Mouse (Mus musculus) liver, embryonic 13.5 days (tissue): ENCODE results near the gene Sertad2. TPM values are rescaled to one million over a fixed set of nuclear protein-coding genes. Genes with fewer than 3 reads are reported as not detected.
A peak's percentile ranks its signal among the peaks of the same experiment; 100 is the strongest.

Source experiments
- ATAC-seq: fragments of 200-750 bp; cut with Nextera tagmentation; 2 replicates; pipeline ENCODE4 v1.8.0; 2017; ENCODE audit warnings: low read depth, mild to moderate bottlenecking, moderate number of reproducible peaks, moderate library complexity
- DNase-seq: peaks from one replicate; pipeline ENCODE4 v3.0.0; 2022
- H3K27ac ChIP-seq: fragments of 300-500 bp; sonication (generic); 2 replicates; pipeline ENCODE4 v1.5.1; 2015; ENCODE audit warnings: moderate library complexity, mild to moderate bottlenecking, inconsistent platforms
- H3K27me3 ChIP-seq: fragments of 300-500 bp; sonication (generic); 2 replicates; pipeline ENCODE4 v1.6.1; 2015; ENCODE audit warnings: mild to moderate bottlenecking, inconsistent platforms
- H3K36me3 ChIP-seq: fragments of 300-500 bp; sonication (generic); 2 replicates; pipeline ENCODE4 v1.6.1; 2015; ENCODE audit warnings: mild to moderate bottlenecking, inconsistent platforms
- H3K4me1 ChIP-seq: fragments of 300-500 bp; sonication (generic); replicated peaks from 2 replicates; pipeline ENCODE4 v1.6.1; 2015; ENCODE audit warnings: inconsistent platforms
- H3K4me2 ChIP-seq: fragments of 300-500 bp; sonication (generic); 2 replicates; pipeline ENCODE4 v1.6.1; 2015; ENCODE audit warnings: inconsistent platforms, mild to moderate bottlenecking, moderate library complexity
- H3K4me3 ChIP-seq: fragments of 300-500 bp; sonication (generic); replicated peaks from 2 replicates; pipeline ENCODE4 v1.5.1; 2015; ENCODE audit warnings: mild to moderate bottlenecking, inconsistent platforms
- H3K9ac ChIP-seq: fragments of 300-500 bp; sonication (generic); 2 replicates; pipeline ENCODE4 v1.6.1; 2015; ENCODE audit warnings: mild to moderate bottlenecking, inconsistent platforms
- H3K9me3 ChIP-seq: fragments of 300-500 bp; sonication (generic); replicated peaks from 2 replicates; pipeline ENCODE4 v1.6.1; 2016; ENCODE audit warnings: inconsistent platforms
- WGBS: fragments of 180-500 bp; shearing (Covaris S2); methylation state at CpG from one replicate; pipeline ENCODE4 v1.1.7; 2015; ENCODE audit not compliant: insufficient replicate concordance; 5-methylcytosine and 5-hydroxymethylcytosine counted together
- polyA plus RNA-seq: library from polyadenylated mRNA; unstranded; fragments of >200 nt; fragmentation: Nextera tagmentation; extraction: Ambion mirVana; gene quantifications from 2 replicates; pipeline ENCODE4 v1.2.1, GENCODE M21; 2015

Sertad2 gene
- polyA plus RNA-seq, 1 experiment from 2014 or later = 37.4 TPM

GRCm38 (mm10) chr11:20664878-20665277 lies 121.8 kb downstream of the Sertad2 start:
- no peak for ATAC-seq
- 71% methylated on average over 9 of the region's 9 CpGs for WGBS
- Histone ChIP-seq H3K36me3 (no peaks in the 10 kb centered on the region), H3K27ac (no peak overlapping the region), H3K27me3 (no peaks in the 10 kb centered on the region), H3K4me3 (no peak overlapping the region), H3K9ac (no peak overlapping the region), H3K9me3 (no peaks in the 10 kb centered on the region), H3K4me1 (peaks cover 8% of the 10 kb centered on the region), H3K4me2 (no peak overlapping the region)
- DNase-seq = no peak

DNA sequence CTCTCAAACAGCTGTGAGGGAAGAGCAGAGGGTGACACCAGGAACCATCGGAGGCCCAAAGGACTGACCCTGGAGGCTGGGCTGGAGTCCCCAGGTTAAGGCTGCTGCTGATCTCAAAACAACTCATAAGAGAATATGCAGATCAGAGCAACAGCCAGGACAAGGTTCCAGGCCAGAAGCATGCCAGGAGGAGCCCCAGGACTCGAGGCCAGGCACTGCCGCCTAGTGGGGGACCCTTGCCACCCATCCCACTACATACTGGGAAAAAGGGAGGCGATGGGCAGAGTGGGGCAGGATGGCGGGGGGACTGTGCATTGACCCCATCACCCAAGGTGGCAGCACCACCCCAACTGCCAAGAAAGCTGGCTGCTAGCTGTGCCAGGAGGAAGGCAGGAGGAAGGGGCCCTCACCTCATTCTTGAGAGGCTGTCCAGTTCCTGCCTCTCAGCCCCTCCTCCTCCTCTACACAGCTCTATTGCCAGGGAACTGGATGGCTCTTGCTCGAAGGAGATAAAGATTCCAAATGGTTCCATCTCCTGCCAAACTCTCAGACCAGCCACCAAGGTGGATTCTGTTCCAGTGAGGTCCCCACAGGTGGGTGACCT lies 128.8 kb downstream of the Sertad2 start:
- DNase-seq (no peak), ATAC-seq (peak; percentile 34; the same call in 1 of the 2 replicates)
- WGBS = 43% methylated on average over 6 of the region's 6 CpGs

GRCm38 (mm10) chr11:20672513-20672912 lies 129.5 kb downstream of the Sertad2 start:
- WGBS = 59% methylated on average over 6 of the region's 6 CpGs
- no peak overlapping the region for H3K4me2 ChIP-seq
- no peak for ATAC-seq
- H3K9ac ChIP-seq = no peak overlapping the region
- no peak for DNase-seq
- H3K36me3 ChIP-seq = no peaks in the 10 kb centered on the region
- H3K27me3 ChIP-seq = no peaks in the 10 kb centered on the region
- no peak overlapping the region for H3K27ac ChIP-seq
- no peak overlapping the region for H3K4me3 ChIP-seq
- H3K9me3 ChIP-seq = no peaks in the 10 kb centered on the region
- no peaks in the 10 kb centered on the region for H3K4me1 ChIP-seq

More for the DNA sequence above, 128.8 kb downstream of the Sertad2 start:
- H3K4me1 ChIP-seq = no peaks in the 10 kb centered on the region
- no peaks in the 10 kb centered on the region for H3K36me3 ChIP-seq
- no peak overlapping the region for H3K9ac ChIP-seq
- no peaks in the 10 kb centered on the region for H3K9me3 ChIP-seq
- no peak overlapping the region for H3K4me3 ChIP-seq
- H3K27ac ChIP-seq = no peak overlapping the region
- no peaks in the 10 kb centered on the region for H3K27me3 ChIP-seq
- H3K4me2 ChIP-seq = no peak overlapping the region

DNA sequence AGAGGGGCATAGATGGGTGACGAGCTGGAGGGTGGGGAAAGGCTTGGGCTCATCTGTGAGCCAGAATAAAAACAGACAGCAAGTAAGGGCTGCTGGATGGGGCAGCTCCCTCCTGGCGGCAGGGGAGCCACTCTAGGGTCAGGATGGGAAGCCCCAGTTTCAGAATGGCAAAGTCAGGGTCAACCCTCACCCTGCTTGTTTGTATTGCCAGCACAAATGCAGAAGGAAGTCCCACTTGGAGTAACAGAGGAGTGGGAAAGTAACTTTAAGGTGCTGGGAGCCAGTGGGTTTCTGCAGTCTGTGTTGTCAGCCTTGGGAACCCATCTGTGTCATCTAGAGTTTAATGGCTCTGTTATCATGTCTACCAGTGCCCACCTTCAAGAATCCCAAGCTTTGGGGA lies 136.3 kb downstream of the Sertad2 start:
- peaks cover 1% of the 10 kb centered on the region; the same call in 1 of the 2 replicates for H3K36me3 ChIP-seq
- H3K9me3 ChIP-seq = no peaks in the 10 kb centered on the region
- H3K27me3 ChIP-seq = no peaks in the 10 kb centered on the region
- H3K9ac ChIP-seq = no peak overlapping the region
- H3K4me2 ChIP-seq = no peak overlapping the region
- H3K4me3 ChIP-seq = no peak overlapping the region
- H3K4me1 ChIP-seq = no peaks in the 10 kb centered on the region; the same call in 1 of the 2 replicates
- ATAC-seq = no peak
- no peak overlapping the region for H3K27ac ChIP-seq
- no peak for DNase-seq
- 50% methylated on average over 2 of the region's 2 CpGs for WGBS

DNA sequence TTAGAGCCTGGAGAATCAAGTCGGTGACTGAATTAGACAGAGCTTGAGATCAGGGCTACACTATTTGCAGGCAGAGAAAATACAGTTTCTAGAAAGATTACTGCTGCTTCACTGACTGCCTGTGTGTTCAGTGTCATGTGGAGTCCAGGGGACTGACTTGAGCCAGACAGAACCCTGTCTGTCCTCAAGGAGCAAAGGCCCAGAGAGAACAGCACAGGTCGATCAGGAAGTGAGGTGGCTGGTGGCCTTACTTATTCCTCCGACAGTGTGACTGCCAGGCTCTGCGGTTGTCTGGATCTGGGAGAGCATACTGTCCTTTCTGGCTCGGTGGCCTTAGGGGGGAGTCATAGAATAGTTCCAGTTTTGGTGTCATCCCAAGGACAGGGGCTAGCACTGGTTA lies 137.7 kb downstream of the Sertad2 start:
- no peak for DNase-seq

GRCm38 (mm10) chr11:20681679-20682078 lies 138.6 kb downstream of the Sertad2 start:
- DNase-seq = no peak
- H3K36me3 ChIP-seq = peaks cover 17% of the 10 kb centered on the region
- H3K27me3 ChIP-seq = no peaks in the 10 kb centered on the region
- no peak overlapping the region for H3K4me2 ChIP-seq
- H3K9ac ChIP-seq = no peak overlapping the region
- no peak for ATAC-seq
- 49% methylated on average over 5 of the region's 5 CpGs for WGBS
- no peaks in the 10 kb centered on the region for H3K9me3 ChIP-seq
- H3K4me3 ChIP-seq = no peak overlapping the region
- H3K4me1 ChIP-seq = no peaks in the 10 kb centered on the region; the same call in 1 of the 2 replicates
- H3K27ac ChIP-seq = no peak overlapping the region

More for the DNA sequence above, 137.7 kb downstream of the Sertad2 start:
- peaks cover 9% of the 10 kb centered on the region for H3K36me3 ChIP-seq
- no peak overlapping the region for H3K27ac ChIP-seq
- no peak overlapping the region for H3K9ac ChIP-seq
- no peak overlapping the region for H3K4me3 ChIP-seq
- 63% methylated on average over 5 of the region's 5 CpGs for WGBS
- ATAC-seq = no peak
- no peaks in the 10 kb centered on the region for H3K9me3 ChIP-seq
- no peaks in the 10 kb centered on the region for H3K27me3 ChIP-seq
- no peaks in the 10 kb centered on the region; the same call in 1 of the 2 replicates for H3K4me1 ChIP-seq
- no peak overlapping the region for H3K4me2 ChIP-seq

GRCm38 (mm10) chr11:20691000-20691399 lies 147.9 kb downstream of the Sertad2 start:
- no peak overlapping the region for H3K4me2 ChIP-seq
- ATAC-seq (no peak), DNase-seq (peak; percentile 26)
- peaks cover 28% of the 10 kb centered on the region for H3K36me3 ChIP-seq
- 10% methylated on average over 4 of the region's 4 CpGs for WGBS
- no peak overlapping the region for H3K9ac ChIP-seq
- no peaks in the 10 kb centered on the region for H3K27me3 ChIP-seq
- H3K4me3 ChIP-seq = no peak overlapping the region
- no peaks in the 10 kb centered on the region for H3K4me1 ChIP-seq
- H3K9me3 ChIP-seq = no peaks in the 10 kb centered on the region
- H3K27ac ChIP-seq = no peak overlapping the region

Other genes with a start within 250 kb of the Sertad2 start
- 7.3 and 9.0 TPM in 2 replicates for gene Slc1a4, start 210.5 kb upstream of the Sertad2 start, polyA plus RNA-seq
- 12.0 and 14.9 TPM in 2 replicates for gene Aftph, start 198.3 kb downstream of the Sertad2 start, polyA plus RNA-seq